Mouse (Mus musculus): ENCODE measurements around the gene Cby1.

DNA sequence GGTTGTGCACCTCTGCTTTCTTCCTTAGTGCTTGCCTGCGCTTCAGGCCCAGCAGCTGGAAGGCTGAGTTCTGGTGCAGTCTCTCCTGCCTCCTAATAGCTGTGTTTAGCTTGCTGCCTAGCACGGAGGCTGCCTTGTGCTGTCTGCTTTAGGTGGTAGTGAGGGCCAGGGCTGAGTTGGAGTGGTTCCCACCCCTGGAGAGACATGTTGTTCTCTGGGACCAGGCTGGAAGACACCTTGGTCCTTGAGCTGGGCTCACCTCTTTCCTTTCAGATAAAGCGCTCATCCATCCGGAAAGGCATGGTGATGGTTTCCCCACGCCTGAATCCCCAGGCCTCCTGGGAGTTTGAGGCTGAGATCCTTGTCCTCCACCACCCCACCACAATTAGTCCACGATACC, 57.7 kb downstream of the Cby1 start:
- no peak for TF ChIP-seq CTCF (IDR thresholded peaks at IDR 0.05; ENCODE audit: borderline replicate concordance, insufficient read depth, low read length)
- no peak for TF ChIP-seq POLR2A (IDR thresholded peaks at IDR 0.05; ENCODE audit: low read depth, low read length)
